Mouse (Mus musculus): ENCODE data around the gene Fam187b. TPM values are rescaled to one million over a fixed set of nuclear protein-coding genes. Genes with fewer than 3 reads are reported as not detected.
"Not testable (repeated sequence)": the region's sequence is repeated elsewhere in the genome, so short reads cannot be mapped to it uniquely, and the experiment has no call there.

Fam187b gene
- 8.0 and 9.0 TPM in 2 replicates for polyA plus RNA-seq (2015; fragmentation: Nextera tagmentation; extraction: Ambion mirVana)

DNA sequence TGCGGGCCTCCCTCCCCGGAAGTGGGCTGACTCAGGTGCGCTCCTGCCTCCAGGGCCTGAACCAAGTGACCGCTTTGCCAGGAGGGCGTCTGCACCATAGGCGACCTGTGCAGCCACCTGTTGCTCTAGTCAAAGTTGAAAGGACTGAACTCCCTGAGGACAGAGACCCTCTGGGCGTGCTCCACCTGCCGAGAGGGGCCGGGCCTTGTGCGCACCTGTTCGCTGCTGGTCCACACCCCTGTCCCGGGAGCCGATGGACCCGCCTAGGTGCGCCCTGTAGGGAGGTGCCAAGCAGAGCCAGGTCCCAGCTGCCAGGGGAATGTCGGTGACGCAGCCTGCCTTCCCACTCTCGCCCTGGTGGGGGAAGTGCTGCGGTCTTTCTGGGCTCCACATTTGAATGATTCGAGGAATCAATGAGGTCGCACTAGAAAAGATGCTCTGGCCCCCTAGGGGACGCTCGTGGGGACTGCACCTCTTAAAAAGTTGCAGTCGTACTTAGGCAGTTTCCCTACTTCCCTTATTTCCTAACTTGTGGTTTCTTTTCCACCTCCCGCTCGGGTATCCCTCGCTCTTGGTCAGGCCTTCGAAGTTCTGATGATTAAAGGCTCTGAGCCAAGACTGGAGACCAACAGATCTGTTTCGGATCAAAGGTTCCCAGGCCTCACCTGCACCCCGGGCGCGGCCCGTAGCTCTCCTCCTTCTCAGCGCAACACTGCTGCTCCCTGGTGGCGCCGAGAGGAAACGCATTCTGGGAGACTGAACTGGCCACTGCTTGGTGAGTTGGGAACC is at the start of gene Fam187b:
Gene Fam187b (plus strand): TSS at position 290 of the 789 bp plus-strand sequence.
- WGBS = under 1% methylated on average over 37 of the region's 37 CpGs
- peaks cover under 1% of the 10 kb centered on the region; the same call in 1 of the 2 replicates for H3K36me3 ChIP-seq (ENCODE audit: insufficient read depth, low read length)
- H3K9ac ChIP-seq (replicated peaks; ENCODE audit: low read length) = peak within 1 kb of the TSS; percentile 72
- peak within 1 kb of the TSS; percentile 62 for H3K4me3 ChIP-seq (ENCODE audit: low read length)
- peak within 1 kb of the TSS; percentile 64 for H3K4me2 ChIP-seq (replicated peaks; ENCODE audit: low read depth, low read length)
- H3K9me3 ChIP-seq (ENCODE audit: low read length) = no peaks in the 10 kb centered on the region
- peaks cover 16% of the 10 kb centered on the region for H3K4me1 ChIP-seq (ENCODE audit: insufficient read depth, low read length)
- peak; percentile 96 for ATAC-seq (ENCODE audit: low FRiP score, low TSS enrichment)
- peaks cover 8% of the 10 kb centered on the region; the same call in 1 of the 2 replicates for H3K27me3 ChIP-seq (ENCODE audit: insufficient read depth, low read length)
- H3K27ac ChIP-seq (ENCODE audit: low read length) = peak within 1 kb of the TSS; percentile 96

DNA sequence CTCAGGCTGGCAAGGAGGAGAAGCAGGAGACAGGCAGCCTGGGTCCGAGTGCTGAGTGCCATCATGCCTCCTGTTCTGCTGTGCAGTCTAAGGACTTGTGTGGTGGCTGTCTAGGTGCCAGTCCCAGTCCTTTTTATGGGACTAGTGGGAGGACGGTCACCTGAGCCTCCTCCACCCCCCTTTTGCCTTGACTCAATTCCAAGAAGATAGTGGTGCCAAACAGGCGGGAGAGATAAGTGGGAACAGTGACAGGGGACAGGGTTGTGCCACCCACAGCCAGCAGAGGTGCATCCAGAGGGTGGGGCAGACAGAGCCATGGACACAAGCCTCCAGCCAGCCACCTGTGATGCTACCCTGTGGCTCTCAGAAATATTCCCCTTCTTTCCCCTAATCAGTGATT is 49.5 kb upstream of the Fam187b start:
- 65% methylated on average over 3 of the region's 3 CpGs for WGBS

DNA sequence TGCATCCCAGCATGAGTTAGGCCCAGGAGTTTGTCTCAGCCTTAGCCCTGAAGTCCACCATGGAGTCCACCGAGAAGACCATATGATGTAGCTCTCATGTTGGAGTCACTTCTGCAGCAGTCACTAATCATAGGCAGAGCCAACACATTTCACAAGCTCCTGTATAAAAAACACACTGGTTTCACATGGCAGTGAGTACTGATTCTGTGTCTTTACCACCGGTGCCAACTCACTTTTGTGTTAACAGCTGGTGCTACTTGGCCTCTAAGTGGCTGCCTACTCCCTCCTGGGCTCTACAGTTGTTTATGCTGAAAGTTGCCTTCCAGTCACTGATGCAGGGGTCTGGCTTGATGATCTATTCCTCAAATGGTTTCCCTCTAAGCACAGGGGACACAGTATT is 49.0 kb upstream of the Fam187b start, which contains the start of gene Hamp2:
Gene Hamp2 (minus strand): TSS at position 101 of the 400 bp plus-strand sequence.
- H3K4me3 ChIP-seq (ENCODE audit: low read length); H3K9me3 ChIP-seq (ENCODE audit: low read length); H3K27me3 ChIP-seq (ENCODE audit: insufficient read depth, low read length); H3K4me1 ChIP-seq (ENCODE audit: insufficient read depth, low read length); H3K27ac ChIP-seq (ENCODE audit: low read length); H3K4me2 ChIP-seq (replicated peaks; ENCODE audit: low read depth, low read length); H3K9ac ChIP-seq (replicated peaks; ENCODE audit: low read length); H3K36me3 ChIP-seq (ENCODE audit: insufficient read depth, low read length); ATAC-seq (ENCODE audit: low FRiP score, low TSS enrichment): not testable (repeated sequence)
- WGBS = 86% methylated on average over 2 of the region's 2 CpGs

More for the DNA sequence above, 49.5 kb upstream of the Fam187b start:
- no peaks in the 10 kb centered on the region for H3K4me1 ChIP-seq (ENCODE audit: insufficient read depth, low read length)
- no peaks in the 10 kb centered on the region for H3K36me3 ChIP-seq (ENCODE audit: insufficient read depth, low read length)
- no peak overlapping the region for H3K9ac ChIP-seq (replicated peaks; ENCODE audit: low read length)
- H3K4me3 ChIP-seq (ENCODE audit: low read length) = no peak overlapping the region
- no peak overlapping the region for H3K4me2 ChIP-seq (replicated peaks; ENCODE audit: low read depth, low read length)
- H3K27ac ChIP-seq (ENCODE audit: low read length) = no peak overlapping the region
- no peaks in the 10 kb centered on the region for H3K9me3 ChIP-seq (ENCODE audit: low read length)
- no peak for ATAC-seq (ENCODE audit: low FRiP score, low TSS enrichment)
- no peaks in the 10 kb centered on the region for H3K27me3 ChIP-seq (ENCODE audit: insufficient read depth, low read length)

DNA sequence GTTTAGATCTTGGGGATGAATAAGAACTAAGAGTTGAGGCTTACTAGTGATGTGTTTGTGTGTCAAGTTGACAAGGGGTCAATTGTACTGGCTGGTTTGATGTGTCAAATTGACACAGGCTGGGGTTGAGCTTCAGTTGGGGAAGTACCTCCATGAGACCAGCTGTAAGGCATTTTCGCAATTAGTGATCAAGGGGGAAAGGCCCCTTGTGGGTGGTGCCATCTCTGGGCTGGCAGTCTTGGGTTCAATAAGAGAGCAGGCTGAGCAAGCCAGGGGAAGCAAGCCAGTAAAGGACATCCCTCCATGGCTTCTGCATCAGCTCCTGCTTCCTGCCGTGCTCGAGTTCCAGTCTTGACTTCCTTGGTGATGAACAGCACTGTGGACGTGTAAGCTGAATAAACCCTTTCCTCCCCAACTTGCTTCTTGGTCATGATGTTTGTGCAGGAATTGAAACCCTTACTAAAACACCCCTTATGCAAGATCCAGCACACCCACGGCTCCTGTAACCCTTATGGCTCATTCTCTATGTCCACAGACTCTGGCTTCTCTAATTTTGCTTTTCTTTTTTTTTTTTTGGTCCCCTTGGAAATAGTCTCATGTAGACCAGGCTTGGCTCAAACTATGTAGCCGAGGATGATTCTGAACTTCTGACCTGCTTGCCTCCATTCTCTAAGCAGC is 38.0 kb upstream of the Fam187b start:
- H3K4me2 ChIP-seq (replicated peaks; ENCODE audit: low read depth, low read length); H3K27me3 ChIP-seq (ENCODE audit: insufficient read depth, low read length); H3K4me1 ChIP-seq (ENCODE audit: insufficient read depth, low read length); H3K9me3 ChIP-seq (ENCODE audit: low read length); H3K9ac ChIP-seq (replicated peaks; ENCODE audit: low read length); H3K36me3 ChIP-seq (ENCODE audit: insufficient read depth, low read length); H3K27ac ChIP-seq (ENCODE audit: low read length); ATAC-seq (ENCODE audit: low FRiP score, low TSS enrichment); H3K4me3 ChIP-seq (ENCODE audit: low read length): not testable (repeated sequence)
- 60% methylated on average over 6 of the region's 6 CpGs for WGBS

DNA sequence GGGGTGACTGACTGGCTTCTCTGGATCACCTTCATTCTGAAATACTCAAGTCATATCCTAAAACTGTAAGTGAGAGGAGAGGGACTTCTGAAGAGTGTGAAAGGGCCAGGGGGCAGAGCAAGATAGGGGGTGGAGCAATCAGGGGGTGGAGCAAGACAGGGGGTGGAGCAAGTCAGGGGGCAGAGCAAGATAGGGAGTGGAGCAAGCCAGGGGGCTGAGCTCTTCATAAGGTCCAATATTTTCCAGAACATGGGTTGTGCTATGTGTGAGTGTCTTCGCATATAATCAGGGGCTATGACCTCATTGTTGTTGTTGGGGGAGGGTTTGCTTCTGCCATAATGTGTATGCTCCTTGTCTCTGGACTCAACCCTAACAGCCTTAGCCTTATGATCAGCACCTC is 33.5 kb upstream of the Fam187b start:
- H3K36me3 ChIP-seq (ENCODE audit: insufficient read depth, low read length); H3K4me1 ChIP-seq (ENCODE audit: insufficient read depth, low read length); H3K27ac ChIP-seq (ENCODE audit: low read length); H3K4me2 ChIP-seq (replicated peaks; ENCODE audit: low read depth, low read length); H3K4me3 ChIP-seq (ENCODE audit: low read length); ATAC-seq (ENCODE audit: low FRiP score, low TSS enrichment); H3K9me3 ChIP-seq (ENCODE audit: low read length); H3K9ac ChIP-seq (replicated peaks; ENCODE audit: low read length); H3K27me3 ChIP-seq (ENCODE audit: insufficient read depth, low read length): not testable (repeated sequence)
- 88% methylated on average over 1 of the region's 1 CpGs for WGBS

DNA sequence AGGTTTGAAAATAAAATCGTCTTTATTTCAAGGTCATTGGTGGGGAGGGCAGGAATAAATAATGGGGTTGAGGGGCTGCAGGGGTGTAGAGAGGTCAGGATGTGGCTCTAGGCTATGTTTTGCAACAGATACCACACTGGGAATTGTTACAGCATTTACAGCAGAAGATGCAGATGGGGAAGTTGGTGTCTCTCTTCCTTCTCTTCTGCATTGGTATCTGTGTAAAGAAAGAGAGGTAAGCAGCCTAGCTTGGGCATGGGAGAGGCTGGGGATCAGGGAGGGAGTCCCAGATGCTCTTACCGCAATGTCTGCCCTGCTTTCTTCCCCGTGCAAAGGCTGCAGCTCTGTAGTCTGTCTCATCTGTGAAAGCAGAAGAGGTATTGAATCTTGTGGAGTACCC is 31.2 kb upstream of the Fam187b start:
- not testable (repeated sequence) for H3K36me3 ChIP-seq (ENCODE audit: insufficient read depth, low read length); H3K4me3 ChIP-seq (ENCODE audit: low read length); H3K9me3 ChIP-seq (ENCODE audit: low read length); ATAC-seq (ENCODE audit: low FRiP score, low TSS enrichment); H3K9ac ChIP-seq (replicated peaks; ENCODE audit: low read length); H3K4me1 ChIP-seq (ENCODE audit: insufficient read depth, low read length); H3K27me3 ChIP-seq (ENCODE audit: insufficient read depth, low read length); H3K27ac ChIP-seq (ENCODE audit: low read length); H3K4me2 ChIP-seq (replicated peaks; ENCODE audit: low read depth, low read length)
- 46% methylated on average over 3 of the region's 3 CpGs for WGBS

DNA sequence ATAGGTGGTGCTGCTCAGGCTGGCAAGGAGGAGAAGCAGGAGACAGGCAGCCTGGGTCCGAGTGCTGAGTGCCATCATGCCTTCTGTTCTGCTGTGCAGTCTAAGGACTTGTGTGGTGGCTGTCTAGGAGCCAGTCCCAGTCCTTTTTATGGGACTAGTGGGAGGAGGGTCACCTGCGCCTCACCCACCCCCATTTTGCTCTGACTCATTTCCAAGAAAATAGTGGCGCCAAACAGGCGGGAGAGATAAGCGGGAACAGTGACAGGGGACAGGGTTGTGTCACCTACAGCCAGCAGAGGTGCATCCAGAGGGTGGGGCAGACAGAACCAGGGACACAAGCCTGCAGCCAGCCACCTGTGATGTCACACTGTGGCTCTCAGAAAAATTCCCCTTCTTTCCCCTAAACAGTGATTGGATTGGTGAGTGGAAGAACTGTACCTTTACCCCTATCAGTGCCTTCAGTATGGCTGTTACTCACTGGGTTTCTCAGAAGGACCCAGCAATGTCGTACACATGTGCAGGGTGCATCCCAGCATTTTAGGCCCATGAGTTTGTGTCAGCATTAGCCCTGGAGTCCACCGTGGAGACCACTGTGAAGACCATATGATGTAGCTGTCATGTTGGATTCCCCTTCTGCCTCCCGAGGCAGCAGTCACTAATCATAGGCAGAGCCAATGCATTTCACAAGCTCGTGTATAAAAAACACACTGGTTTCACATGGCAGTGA is 29.5 kb upstream of the Fam187b start, which contains the start of gene Hamp:
Gene Hamp (minus strand): TSS at position 124 of the 727 bp plus-strand sequence.
- Histone ChIP-seq H3K27me3 (ENCODE audit: insufficient read depth, low read length) (no peaks in the 10 kb centered on the region), H3K4me3 (ENCODE audit: low read length) (no peak within 1 kb of the TSS), H3K9ac (replicated peaks; ENCODE audit: low read length) (no peak within 1 kb of the TSS), H3K36me3 (ENCODE audit: insufficient read depth, low read length) (peaks cover 10% of the 10 kb centered on the region), H3K4me2 (replicated peaks; ENCODE audit: low read depth, low read length) (no peak within 1 kb of the TSS), H3K27ac (ENCODE audit: low read length) (no peak within 1 kb of the TSS), H3K4me1 (ENCODE audit: insufficient read depth, low read length) (no peaks in the 10 kb centered on the region), H3K9me3 (ENCODE audit: low read length) (no peaks in the 10 kb centered on the region)
- 71% methylated on average over 9 of the region's 9 CpGs for WGBS
- no peak for ATAC-seq (ENCODE audit: low FRiP score, low TSS enrichment)

DNA sequence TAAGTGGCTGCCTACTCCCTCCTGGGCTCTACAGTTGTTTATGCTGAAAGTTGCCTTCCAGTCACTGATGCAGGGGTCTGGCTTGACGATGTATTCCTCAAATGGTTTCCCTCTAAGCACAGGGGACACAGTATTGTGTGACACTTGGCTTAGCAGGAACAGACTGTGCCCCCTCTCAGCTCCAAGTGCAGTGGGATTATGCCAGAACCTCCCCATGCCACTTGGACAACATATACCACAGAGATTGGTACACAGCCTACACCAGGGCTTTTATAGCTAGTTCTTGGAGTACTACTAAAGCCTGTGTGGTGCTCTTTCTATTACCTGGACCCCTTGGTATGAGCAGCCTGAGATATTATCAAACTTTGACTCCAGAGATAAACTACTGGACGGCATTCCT is 28.9 kb upstream of the Fam187b start:
- H3K4me3 ChIP-seq (ENCODE audit: low read length); H3K27ac ChIP-seq (ENCODE audit: low read length); ATAC-seq (ENCODE audit: low FRiP score, low TSS enrichment); H3K9ac ChIP-seq (replicated peaks; ENCODE audit: low read length); H3K4me2 ChIP-seq (replicated peaks; ENCODE audit: low read depth, low read length); H3K9me3 ChIP-seq (ENCODE audit: low read length); H3K4me1 ChIP-seq (ENCODE audit: insufficient read depth, low read length); H3K27me3 ChIP-seq (ENCODE audit: insufficient read depth, low read length): not testable (repeated sequence)
- 67% methylated on average over 2 of the region's 2 CpGs for WGBS
- H3K36me3 ChIP-seq (ENCODE audit: insufficient read depth, low read length) = peaks cover 15% of the 10 kb centered on the region

DNA sequence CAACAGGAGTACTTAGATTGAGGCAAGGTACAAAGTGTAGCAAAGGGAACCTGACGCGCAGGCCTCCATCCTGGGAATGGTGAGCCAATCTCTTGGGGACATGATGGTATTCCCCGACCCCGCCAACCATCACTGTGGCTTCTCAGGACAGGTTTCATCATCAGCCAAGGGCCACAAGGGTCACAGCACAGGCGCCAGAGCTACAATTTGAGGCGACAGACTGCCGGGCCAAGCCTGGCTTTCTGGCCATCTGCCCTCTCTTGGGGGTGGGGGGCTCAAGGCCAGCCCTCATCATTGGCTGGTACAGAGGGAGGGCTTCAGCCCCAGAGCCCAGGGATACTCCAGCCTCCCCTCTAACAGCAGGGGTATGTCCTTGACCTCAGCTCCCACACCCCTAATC is 28.1 kb upstream of the Fam187b start:
- not testable (repeated sequence) for H3K9ac ChIP-seq (replicated peaks; ENCODE audit: low read length); ATAC-seq (ENCODE audit: low FRiP score, low TSS enrichment); H3K27ac ChIP-seq (ENCODE audit: low read length); H3K9me3 ChIP-seq (ENCODE audit: low read length); H3K4me3 ChIP-seq (ENCODE audit: low read length); H3K27me3 ChIP-seq (ENCODE audit: insufficient read depth, low read length); H3K4me2 ChIP-seq (replicated peaks; ENCODE audit: low read depth, low read length); H3K4me1 ChIP-seq (ENCODE audit: insufficient read depth, low read length)
- peaks cover 22% of the 10 kb centered on the region for H3K36me3 ChIP-seq (ENCODE audit: insufficient read depth, low read length)
- WGBS = 87% methylated on average over 7 of the region's 7 CpGs
